Mouse (Mus musculus) T-helper 2 cell (primary cell): ENCODE measurements around the gene Lama4.

ENCODE experiments used
- in situ Hi-C: fragments of 300-600 bp; cut with MboI, MseI; formaldehyde crosslinking; loops from one replicate; pipeline ENCODE4 v1.15.1; 2025; ENCODE audit warnings: high pct_unique_total_duplicates

Gene Lama4

DNA sequence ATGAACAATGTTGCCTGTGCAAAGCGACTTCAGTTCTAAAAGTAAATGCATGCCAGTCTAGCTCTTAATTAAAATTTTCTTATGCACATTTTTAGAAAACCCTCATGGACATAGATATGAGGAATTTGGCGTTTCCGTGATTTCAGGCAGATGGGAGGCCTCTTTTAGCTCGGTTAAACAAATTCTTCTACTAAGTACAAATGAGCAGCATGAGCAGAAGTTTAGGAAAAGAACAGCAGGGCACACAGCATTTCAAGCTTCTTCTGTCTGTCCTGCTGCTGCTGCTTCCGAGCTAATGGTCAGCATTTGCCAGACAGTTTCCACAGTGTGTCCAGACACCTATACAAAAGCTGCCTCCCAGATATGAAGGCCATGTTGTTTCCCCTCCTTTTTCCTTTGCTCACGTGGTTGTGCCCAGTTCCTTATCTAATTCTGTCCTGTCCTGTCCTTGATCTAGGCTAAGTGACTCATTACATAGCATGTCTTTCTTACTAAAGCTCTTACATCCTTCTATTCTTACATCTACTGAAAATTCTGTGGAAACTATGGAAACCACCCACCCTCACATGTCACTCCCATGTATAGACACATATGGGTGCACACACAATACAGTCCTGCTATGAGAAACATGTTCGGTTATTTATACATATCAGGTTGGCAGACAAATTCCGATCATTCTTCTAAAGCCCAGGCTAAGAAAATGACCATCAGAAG lies 84.4 kb downstream of the Lama4 start:
- in situ Hi-C loops = no loop called here

DNA sequence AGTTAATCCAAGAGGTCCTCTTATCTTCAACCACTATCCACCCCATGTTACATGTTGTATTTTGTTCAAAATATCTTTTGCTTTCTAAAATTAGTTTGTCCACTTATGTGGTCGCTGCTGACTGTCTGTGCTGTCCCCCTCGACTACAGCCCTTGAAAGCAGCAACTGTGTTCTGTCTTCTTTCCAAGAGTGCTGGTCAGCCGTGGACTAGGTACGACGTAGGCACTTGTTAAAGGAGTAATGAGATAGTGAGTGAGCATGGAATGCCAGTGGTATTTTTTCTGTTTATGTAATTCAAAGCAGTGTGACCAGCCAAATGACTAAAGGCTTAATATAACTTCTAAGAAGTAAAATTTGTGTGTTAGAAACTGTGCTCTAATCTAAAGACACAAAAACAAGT lies 90.7 kb downstream of the Lama4 start:
- in situ Hi-C loops = no loop called here

DNA sequence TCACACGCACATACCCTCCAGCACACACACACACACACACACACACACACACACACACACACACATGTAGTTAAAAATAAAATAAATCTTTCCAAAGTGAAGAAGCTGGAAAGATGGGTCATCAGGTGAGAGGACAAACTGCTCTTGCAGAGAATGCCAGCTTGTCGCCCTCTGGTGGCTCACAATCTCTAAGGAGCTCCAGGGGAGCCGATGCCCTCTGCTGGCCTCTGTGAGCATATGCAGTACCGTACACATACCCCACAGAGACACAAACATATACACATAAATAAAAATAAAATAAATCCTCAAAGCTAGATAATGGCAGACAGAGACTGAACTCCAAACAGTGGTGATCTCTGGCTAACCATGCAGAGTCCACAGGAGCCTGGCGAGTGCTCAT lies 99.4 kb downstream of the Lama4 start:
- in situ Hi-C loops = no loop called here

DNA sequence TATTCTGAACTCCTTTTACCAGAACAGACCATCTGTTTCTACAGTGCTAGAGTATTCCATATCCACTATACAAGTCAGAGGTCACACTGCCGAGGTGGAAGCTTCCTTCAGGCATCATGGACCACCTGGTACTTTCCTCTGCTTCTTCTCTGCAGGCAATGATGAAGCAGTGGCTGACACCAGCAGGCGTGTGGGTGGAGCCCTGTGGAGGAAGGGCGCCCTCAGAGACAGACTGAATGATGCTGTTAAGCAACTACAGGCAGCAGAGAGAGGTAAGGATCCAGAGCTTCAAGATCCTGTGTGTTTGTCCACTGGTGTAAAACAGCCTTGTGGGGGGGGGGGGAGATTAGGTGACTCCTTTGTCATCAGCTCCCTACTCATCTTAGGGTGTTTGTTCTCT lies 100.1 kb downstream of the Lama4 start:
- in situ Hi-C loops = no loop called here

DNA sequence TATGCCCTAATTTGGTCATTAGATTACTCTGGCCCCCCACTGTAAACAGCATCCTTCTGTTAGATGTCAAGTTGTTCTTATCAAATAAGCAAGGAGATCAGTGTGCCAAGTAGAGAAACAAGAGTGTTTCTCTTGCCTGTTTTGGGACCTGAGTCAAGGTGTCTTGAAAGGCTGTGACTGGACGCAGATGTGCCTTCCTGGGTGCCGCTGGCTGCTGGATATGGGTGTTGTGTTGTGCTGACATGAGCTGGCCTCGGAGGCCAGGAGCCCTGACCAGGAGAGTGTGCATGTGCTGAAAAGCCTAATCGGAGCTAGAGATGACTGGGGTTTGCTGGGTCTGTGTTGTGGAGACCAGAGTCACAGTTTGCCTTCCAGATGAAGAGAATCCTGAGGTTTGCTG lies 100.7 kb downstream of the Lama4 start:
- in situ Hi-C loops = no loop called here

DNA sequence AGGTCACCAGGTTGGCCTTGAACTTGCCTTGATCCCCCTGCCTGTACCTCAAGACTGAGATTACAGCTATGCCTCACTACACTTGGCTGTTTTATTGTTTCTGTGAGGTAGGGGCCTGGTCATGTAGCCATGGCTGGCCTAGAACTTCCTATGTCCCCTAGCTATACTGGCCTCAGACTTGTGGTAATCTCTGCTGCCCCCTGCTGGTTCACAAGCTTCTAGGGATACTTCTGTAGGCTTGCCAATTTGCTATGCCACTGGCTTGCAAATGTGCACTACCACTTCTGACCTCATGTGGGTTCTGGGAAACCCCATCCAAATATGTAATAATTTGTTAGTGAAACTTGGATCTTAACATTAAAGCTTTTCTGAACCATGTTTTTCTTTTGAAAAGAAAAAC lies 101.6 kb downstream of the Lama4 start:
- in situ Hi-C loops = no loop called here

DNA sequence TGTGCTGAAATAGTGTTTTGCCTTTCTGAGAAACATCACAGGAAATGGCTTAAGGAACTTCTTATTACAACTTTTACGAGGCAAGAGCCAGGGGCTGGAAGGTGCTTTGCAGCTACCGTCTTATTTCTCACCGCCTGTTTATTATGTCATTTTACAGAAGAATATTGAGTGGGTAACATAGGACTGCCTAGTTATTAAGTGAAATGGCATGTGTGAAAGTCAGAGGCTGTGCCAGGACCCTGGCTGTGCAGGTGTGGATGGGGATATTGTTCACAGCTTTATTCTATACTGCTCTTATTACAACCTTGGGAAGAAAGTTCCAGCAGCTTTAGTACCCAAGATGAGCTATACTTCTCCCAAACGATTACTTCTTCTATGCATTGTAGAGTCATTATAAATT lies 106.7 kb downstream of the Lama4 start:
- in situ Hi-C loops = no loop called here

DNA sequence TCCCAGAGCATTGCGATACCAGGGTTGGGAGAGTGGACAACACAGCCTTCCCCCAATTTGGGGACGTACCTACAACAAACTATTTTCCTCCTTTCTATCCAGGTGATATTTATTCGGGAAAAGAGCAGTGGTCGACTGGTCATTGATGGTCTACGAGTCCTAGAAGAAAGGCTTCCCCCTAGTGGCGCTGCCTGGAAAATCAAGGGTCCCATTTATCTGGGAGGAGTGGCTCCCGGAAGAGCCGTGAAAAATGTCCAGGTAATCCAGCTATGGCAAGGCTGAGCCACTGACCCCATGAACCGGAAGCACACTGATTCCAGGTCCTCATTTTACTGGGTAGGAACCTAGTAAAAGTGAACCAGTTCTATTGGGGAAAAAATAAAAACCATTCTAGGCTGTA lies 131.7 kb downstream of the Lama4 start:
- in situ Hi-C loops = no loop called here

DNA sequence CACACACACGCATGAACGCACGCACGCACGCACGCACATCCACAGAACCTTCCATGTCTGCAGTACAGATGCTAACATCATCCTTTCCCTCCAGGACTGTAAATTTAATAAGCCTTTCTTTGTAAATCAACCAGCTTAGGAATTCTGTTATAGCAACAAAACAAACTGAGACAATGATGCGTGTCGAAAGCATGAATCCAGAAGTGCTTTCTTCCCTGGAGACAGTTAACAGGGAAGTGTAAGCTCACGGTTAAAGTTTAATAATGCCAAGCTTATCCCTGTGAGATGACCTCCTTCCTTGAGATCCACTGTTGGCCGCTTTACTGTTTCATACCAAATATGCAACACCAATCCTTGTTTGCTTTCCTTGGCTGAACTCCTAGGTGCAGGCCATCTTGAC lies 133.4 kb downstream of the Lama4 start:
- in situ Hi-C loops = no loop called here

DNA sequence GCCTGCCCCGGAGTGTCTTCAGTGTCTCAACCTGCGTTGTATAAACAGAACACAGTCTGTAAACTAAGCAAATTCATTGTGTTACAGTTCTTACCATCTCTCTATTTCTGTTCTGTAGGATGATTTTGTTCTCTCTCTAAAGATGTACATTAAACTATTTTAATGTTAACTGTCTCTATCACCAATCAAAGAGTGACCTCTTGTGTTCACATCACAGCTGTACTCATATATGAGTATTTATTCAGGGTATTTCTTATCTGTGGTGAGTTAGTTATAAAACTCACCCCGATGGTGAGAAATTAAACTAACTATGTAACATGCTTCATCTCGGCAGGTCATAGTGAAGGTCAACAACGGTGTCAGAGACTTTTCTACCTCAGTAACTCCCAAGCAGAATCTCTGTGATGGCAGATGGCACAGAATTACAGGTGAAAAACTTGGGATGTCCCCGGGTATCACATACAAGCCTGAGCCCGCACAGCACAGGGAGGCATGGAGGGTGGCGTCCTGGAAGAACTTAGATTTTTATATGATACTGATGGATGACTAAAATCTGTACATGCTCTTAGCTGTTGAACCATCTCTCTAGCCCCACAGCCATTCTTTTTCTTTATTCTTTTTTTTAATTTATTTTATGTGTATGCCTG lies 139.6 kb downstream of the Lama4 start:
- in situ Hi-C loops = no loop called here

DNA sequence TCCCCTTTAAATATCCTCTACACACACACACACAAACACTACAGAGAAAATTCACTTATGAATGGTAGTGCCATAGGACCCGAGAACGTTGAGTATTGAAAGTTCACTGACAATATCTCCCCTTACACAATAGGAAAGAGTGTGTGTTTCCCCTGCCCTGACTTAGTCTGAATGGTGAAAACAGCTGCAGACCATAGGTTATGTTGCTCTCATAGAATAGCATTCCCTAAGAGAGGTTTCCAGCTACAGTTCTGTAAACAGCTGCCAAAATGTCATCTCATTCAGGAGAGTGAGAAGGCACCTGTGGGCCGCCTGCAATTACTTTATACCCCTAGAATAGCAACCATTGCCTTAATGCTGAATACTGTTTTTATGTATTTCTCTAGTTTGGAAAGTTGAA lies 141.1 kb downstream of the Lama4 start:
- in situ Hi-C loops = no loop called here

DNA sequence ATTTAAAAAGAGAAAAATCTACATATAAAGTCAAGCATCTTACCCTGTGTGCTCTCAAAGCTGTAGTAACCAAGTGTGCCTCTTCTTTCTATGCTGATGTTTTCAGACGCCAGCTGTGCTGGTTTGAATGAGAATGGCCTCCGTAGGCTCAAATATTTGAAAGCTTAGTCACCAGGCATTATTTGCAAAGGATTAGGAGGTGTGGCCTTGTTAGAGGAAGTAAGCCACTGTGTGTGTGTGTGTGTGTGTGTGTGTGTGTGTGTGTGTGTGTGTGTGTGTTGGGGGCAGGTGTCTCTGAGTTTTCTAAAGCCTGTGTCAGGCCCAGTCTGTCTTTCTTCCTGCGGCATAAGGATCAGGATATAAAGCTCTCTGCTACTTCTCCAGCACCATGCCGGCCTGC lies 141.6 kb downstream of the Lama4 start:
- in situ Hi-C loops = no loop called here

DNA sequence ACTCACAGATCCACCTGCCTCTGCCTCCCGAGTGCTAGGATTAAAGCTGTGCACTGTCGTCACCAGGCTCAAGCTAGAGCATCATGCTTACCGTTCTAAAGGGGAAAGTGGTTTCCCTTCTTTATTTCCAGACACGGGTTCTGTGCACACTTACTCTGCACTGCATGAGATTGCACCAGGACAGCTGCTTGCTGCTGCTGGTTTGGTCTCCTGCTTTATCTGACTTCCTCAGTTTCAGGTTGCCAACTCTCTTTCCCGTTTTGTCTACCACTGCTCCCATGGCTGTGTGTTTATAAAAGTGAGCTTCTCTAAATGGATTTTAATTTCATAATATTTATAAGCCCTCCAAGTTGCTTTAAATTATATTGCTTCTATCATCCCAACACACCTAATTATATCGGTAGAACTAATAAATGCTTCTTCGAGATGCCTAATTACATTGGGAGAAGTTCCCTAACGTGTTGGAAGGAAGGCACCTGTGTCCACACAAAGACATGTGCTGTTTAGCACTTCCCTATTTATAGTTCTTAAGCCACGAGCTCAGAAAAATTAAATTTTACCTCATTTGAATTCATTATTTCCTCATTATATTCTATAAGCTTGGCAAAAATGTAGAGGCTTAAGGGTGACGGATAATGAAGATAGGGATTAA lies 143.6 kb downstream of the Lama4 start:
- in situ Hi-C loops = no loop called here

DNA sequence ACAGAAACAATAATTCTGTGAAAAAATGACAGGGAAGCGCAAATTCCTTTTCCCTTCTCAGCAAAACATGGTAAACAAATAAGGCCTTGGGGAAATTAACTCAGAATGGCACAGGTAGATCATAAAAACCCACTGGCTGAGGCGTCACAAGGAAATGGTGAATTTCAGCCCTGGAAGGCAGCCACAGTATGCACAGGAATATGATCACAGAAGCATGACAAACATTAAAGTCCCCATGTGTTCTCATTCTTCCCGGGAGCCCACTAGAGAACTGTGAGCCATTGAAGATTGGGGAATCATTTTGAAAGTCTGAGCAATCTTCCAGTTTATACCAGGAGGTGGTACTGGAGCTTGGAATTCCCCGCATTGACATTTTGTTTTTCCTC lies 144.2 kb downstream of the Lama4 start:
- in situ Hi-C loops = no loop called here

DNA sequence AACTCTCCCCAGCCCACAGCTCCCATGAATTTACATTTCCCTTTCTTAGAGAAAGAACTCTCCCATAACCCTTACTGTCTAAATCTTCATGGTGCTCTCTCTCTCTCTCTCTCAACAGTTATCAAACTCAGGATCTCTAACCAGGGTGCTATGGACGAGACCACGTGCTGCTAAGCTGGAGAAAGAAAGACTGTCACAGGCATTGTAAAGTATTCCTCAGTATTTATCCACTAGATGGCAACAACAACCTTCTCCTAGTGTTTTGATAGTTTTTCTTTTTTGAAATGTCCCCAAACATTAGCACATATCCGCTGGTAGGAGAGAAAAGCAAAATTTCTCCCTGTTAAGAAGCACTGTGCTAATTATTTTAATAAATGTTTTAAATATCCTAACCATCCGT lies 156.1 kb downstream of the Lama4 start:
- in situ Hi-C loops = no loop called here

DNA sequence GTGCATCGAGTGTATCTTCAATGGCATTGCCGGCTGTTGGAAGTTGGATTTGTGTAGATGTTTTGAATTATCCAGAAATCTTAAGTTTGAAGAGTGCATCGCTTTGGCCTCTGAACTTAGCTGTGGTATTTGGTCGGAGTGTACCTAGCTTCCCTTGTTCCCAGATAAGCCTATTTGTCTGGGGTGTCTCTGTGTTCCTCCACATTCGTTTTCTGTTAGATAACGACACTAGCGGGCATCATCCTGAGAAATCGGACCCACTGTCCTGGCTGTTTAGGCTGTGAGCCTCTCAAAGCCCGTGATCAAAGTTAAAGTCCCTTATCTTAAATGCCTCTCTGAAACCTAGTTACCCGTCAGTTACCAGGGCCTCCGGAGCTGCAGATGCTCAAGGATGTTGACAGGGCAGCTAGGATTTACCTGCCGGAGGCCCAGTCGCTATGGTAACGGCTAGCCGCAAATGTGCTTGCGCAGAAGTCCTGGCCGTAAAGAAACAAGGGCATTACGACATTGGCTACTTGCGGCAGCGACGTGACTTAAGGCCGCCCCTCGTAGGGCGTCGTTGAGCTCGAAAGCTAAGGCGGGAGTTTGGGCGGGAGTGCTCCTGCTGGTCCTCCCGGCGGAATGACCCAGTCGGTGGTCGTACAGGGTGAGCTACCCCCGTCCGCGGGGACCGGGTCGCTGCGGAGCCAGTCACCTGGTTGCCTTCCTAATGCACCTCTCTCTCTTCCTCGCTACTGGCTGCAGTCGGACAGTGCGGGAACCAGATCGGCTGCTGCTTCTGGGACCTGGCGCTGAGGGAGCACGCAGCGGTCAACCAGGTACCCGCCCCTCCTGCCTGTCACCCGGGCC lies 168.4 kb downstream of the Lama4 start, which contains the start of the genes Fam229b and Tube1:
Fam229b (minus strand) TSS at position 453 of the 849 bp plus-strand sequence.
Tube1 (plus strand) TSS at position 515 of the 849 bp plus-strand sequence.
- in situ Hi-C loops = no loop called here

DNA sequence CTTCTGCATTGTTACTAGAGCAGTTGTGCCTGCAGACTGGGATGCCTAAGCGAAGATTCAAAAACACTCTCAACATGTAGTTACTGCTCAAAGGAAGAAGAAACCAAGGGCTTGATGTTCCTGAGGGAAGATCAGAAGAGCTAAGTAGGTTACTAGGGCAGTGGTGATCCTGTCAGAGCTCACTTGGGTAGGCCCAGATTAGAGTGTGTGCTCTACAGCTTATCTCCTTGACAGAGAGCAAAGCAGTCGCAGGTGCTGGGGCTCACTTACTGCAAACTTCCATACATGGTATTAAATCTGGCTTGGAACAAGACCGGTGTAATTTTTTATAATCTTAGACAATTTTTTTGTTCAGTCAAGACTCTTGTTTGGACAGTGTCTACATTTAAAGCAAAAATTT lies 172.5 kb downstream of the Lama4 start:
- in situ Hi-C loops = no loop called here

DNA sequence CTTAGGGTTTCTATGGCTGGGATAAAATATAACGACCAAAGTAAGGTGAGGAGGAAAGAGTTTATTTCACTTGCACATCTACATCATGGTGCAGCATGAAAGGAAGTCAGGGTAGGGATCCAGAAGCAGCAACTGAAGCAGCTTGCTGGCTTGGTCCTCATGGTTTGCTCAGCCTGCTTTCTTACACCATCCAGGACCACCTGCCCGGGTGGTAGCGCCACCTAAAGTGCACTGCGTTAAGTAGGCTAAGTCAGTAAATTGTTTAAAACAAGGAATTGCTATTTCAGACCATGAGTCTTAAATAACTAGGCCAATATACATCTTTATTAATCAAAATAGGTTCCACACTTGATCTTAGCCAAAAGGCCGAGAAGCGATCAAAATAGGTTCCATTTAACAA lies 173.4 kb downstream of the Lama4 start:
- in situ Hi-C loops = no loop called here

DNA sequence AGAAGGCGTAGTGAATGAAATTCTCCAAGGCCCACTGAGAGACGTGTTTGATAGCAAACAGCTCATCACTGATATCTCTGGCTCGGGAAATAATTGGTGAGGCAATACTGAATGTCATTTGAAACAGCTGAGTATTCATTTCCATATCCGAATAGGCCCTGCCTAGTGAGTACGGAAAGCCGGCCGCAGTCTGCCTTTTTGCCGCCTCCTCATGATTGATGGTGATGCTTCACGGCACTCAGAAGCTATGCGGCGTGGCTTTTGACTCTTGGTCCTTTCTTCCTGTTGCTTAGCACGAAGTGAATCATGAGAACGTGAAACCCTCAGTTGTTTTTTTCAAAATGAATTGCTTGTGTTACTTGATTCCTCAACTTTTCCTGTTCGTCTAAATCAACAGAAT lies 175.5 kb downstream of the Lama4 start:
- in situ Hi-C loops = no loop called here

DNA sequence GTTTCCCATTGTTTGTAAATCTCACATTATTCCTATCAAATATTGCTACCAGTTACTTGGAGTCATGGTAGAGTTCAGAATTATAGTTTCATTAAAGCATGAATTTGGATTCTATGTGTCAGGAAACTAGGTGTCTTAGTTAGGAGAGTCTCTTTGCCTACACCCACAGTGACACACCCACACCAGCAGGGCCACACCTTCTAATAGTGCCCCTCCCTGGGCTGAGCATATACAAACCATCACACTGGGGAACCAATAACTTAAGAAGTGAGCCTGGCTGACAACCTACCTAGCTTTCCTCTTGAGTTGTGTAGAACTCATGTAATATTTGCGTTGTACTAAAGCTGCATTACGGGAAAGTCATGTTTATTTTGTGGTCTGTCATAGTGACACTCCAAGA lies 176.1 kb downstream of the Lama4 start:
- in situ Hi-C loops = no loop called here

DNA sequence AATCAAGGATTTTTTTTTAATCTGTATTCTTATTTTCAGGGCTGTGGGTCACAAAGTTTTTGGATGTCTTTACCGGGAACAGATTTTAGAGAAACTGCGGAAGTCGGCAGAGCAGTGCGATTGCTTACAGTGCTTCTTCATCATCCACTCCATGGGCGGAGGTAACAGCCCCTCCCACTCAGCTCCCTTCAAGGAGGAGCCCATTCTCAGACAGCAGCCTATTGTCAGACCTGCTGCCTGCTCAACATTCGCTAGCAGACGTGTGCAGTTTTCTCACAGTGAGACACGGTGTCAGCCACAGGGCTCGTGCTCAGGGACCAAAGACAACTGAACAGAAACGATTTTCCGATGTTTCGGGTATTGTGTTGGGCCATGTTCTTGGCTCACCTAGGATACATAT lies 176.9 kb downstream of the Lama4 start:
- in situ Hi-C loops = no loop called here

DNA sequence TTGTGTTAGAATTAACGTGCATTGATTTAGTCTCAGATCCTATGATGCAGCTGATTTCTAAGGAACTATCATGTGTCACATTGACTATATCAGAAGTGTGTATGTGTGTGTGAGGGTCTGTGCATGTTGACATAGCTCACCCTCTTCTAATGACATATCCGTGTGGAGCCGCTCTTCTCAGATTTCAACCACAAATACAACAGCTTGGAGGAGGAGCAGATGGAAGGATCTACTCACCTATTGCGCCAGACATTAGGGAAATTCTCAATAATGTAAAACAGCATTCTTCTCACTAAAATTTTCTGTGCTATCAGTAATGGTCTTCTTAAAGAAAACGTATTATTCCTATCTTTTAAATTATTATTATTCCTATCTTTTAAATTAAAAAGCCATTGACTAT lies 191.4 kb downstream of the Lama4 start:
- in situ Hi-C loops = loop anchor here (25.0 kb wide), 1 partner anchor 1056 kb away; no protein-coding TSS in a partner anchor
